Mouse (Mus musculus) midbrain, embryonic 10.5 days (tissue): ENCODE results near the gene Ppp1r3e. TPM values are rescaled to one million over a fixed set of nuclear protein-coding genes. Genes with fewer than 3 reads are reported as not detected.

ENCODE experiments used
- DNase-seq: peaks from one replicate; pipeline ENCODE4 v3.0.0-alpha.2; 2017; ENCODE audit warnings: low spot score
- H3K27ac ChIP-seq: fragments of 300-500 bp; sonication (generic); replicated peaks from 2 replicates; pipeline ENCODE4 v1.5.1; 2016; ENCODE audit warnings: mild to moderate bottlenecking
- H3K27me3 ChIP-seq: fragments of 300-500 bp; sonication (generic); 2 replicates; pipeline ENCODE4 v1.6.1; 2016; ENCODE audit warnings: low read depth, mild to moderate bottlenecking; ENCODE audit not compliant: poor library complexity, severe bottlenecking
- H3K36me3 ChIP-seq: fragments of 300-500 bp; sonication (generic); 2 replicates; pipeline ENCODE4 v1.6.1; 2016; ENCODE audit warnings: mild to moderate bottlenecking, moderate library complexity
- H3K4me1 ChIP-seq: fragments of 300-500 bp; sonication (generic); 2 replicates; pipeline ENCODE4 v1.6.1; 2016
- H3K4me3 ChIP-seq: fragments of 300-500 bp; sonication (generic); 2 replicates; pipeline ENCODE4 v1.5.1; 2016; ENCODE audit warnings: mild to moderate bottlenecking, moderate library complexity
- H3K9me3 ChIP-seq: fragments of 300-500 bp; sonication (generic); replicated peaks from 2 replicates; pipeline ENCODE4 v1.6.1; 2016; ENCODE audit warnings: mild to moderate bottlenecking
- WGBS: fragments of 180-500 bp; shearing (Covaris S2); methylation state at CpG from one replicate; pipeline ENCODE4 v1.1.7; 2016; 5-methylcytosine and 5-hydroxymethylcytosine counted together
- polyA plus RNA-seq: library from polyadenylated mRNA; unstranded; fragments of >200 nt; fragmentation: Nextera tagmentation; extraction: Ambion mirVana; gene quantifications from 2 replicates; pipeline ENCODE4 v1.2.1, GENCODE M21; 2016

The Ppp1r3e gene
- polyA plus RNA-seq, 1 experiment from 2014 or later = 0.31 TPM

DNA sequence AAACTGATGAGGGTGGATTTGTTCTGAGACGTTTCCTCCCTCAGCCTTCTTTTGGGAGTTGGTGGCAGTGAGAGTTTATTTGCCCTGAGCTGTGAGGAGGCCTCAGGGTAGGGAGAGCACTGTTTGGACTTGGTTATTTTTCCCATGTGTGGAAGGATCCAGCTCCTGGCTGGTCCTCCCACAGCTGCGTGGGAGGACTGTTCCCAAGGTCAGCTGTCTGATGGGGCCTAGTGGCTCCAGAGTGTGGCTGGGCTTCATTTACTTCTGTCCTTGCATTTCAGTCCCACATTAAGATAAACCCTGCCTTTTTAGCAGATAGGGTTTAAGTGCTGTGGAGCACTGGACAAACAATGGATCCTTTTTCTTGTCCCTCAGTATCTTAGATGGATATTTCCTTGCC, 20.1 kb upstream of the Ppp1r3e start:
- Histone ChIP-seq H3K9me3 (no peaks in the 10 kb centered on the region), H3K27me3 (no peaks in the 10 kb centered on the region), H3K4me3 (no peak overlapping the region), H3K36me3 (peaks cover 41% of the 10 kb centered on the region), H3K27ac (no peak overlapping the region), H3K4me1 (peaks cover 19% of the 10 kb centered on the region)
- no peak for DNase-seq
- 78% methylated on average over 2 of the region's 2 CpGs for WGBS

- H3K9me3 ChIP-seq = no peaks in the 10 kb centered on the region
- peak; percentile 48 for DNase-seq
- H3K4me1 ChIP-seq = peaks cover 19% of the 10 kb centered on the region
Measured at GRCm38 (mm10) chr14:54894296-54895151, 17.2 kb upstream of the Ppp1r3e start.

DNA sequence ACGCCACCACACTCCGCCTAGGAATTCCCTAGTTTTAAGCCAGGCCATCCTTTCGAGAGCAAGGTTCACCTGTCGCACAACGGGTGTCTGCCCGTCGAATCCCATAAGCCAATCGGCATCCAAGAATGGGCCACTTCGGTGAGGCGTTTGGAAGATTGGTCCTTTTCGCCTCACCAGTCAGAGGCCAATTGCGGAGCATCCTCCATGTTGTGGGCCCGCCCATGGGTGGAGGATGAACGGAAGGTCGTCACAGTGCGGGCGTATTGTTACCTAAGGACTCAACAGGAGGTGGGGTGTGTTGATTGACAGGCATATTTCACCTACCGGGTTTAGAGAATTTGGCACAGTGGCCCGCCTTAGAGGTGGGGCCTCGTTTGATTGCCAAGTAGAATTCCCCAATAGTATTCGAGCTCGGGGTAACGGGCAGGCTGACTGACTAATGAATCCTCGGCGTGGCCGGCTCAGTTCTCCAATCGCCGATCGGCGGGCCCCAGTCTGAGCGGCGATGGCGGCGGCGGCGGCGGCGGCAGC, 16.4 kb upstream of the Ppp1r3e start:
- H3K36me3 ChIP-seq = peaks cover 35% of the 10 kb centered on the region
- peak; percentile 96 for DNase-seq
- H3K4me1 ChIP-seq = peaks cover 19% of the 10 kb centered on the region
- H3K9me3 ChIP-seq = no peaks in the 10 kb centered on the region
- under 1% methylated on average over 38 of the region's 38 CpGs for WGBS
- no peaks in the 10 kb centered on the region for H3K27me3 ChIP-seq
- peak overlapping the region; percentile 98 for H3K4me3 ChIP-seq
- H3K27ac ChIP-seq = peak overlapping the region; percentile 100

More at GRCm38 (mm10) chr14:54894296-54895151, 17.2 kb upstream of the Ppp1r3e start:
- Histone ChIP-seq H3K4me3 (peak overlapping the region; percentile 98), H3K27me3 (no peaks in the 10 kb centered on the region), H3K36me3 (peaks cover 41% of the 10 kb centered on the region), H3K27ac (peak overlapping the region; percentile 100)
- WGBS = under 1% methylated on average over 54 of the region's 54 CpGs

DNA sequence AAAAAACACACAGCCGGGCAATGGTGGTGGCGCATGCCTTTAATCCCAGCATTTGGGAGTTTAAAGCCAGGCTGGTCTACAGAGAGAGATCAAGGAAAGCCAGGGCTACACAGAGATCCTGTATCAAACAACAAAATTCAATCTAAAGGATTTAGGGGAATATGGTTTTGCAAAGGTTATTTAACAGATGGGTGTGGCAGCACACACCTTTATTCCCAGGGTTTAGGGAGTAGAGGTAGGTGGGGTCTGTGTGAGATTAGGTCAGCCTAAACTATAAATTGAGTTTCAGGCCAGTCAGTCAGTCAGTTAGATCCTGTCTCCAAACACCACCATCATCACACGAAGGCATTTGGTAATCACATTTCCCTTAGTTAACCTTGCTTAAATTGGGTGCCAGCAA, 14.8 kb upstream of the Ppp1r3e start, which contains the start of gene Pabpn1:
Gene Pabpn1, plus strand, starts transcription at position 301 of the 400 bp plus-strand sequence.
- no peak for DNase-seq
- Histone ChIP-seq H3K36me3 (peaks cover 22% of the 10 kb centered on the region), H3K4me3 (peak within 1 kb of the TSS; percentile 98), H3K27me3 (no peaks in the 10 kb centered on the region), H3K4me1 (peaks cover 19% of the 10 kb centered on the region), H3K9me3 (no peaks in the 10 kb centered on the region), H3K27ac (peak within 1 kb of the TSS; percentile 100)
- 91% methylated on average over 3 of the region's 3 CpGs for WGBS

DNA sequence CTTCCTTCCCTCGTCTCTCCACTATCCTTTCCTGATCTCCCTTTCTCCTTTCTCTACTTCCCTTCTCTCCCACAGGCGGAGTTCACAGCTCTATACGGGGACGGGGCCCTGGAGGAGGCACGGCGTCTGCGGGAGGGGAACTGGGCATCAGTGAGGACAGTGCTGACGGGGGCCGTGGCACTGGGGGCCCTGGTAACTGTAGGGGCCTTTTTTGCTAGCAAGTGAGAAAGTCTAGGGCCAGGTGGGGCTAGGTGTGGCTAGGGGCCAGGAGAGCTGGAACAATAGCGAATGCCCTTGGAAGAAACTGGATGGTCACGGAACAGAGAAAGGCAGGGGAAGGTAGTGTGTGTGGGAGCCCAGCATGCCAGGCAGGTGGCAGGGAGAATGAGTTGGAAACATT, 8.0 kb upstream of the Ppp1r3e start:
- peaks cover 25% of the 10 kb centered on the region for H3K36me3 ChIP-seq
- H3K27ac ChIP-seq = no peak overlapping the region
- no peak for DNase-seq
- H3K9me3 ChIP-seq = no peaks in the 10 kb centered on the region
- H3K4me1 ChIP-seq = peaks cover 29% of the 10 kb centered on the region
- no peaks in the 10 kb centered on the region for H3K27me3 ChIP-seq
- 92% methylated on average over 11 of the region's 11 CpGs for WGBS
- no peak overlapping the region for H3K4me3 ChIP-seq

GRCm38 (mm10) chr14:54884022-54884712, 6.8 kb upstream of the Ppp1r3e start:
- Histone ChIP-seq H3K27ac (peak overlapping the region; percentile 91), H3K4me3 (peak overlapping the region; percentile 76), H3K36me3 (peaks cover 25% of the 10 kb centered on the region), H3K27me3 (no peaks in the 10 kb centered on the region), H3K4me1 (peaks cover 29% of the 10 kb centered on the region), H3K9me3 (no peaks in the 10 kb centered on the region)
- no peak for DNase-seq
- WGBS = 41% methylated on average over 21 of the region's 21 CpGs

GRCm38 (mm10) chr14:54883154-54884021, 6.0 kb upstream of the Ppp1r3e start, which contains the start of the genes Bcl2l2 and Gm20521:
Gene Bcl2l2, plus strand, starts transcription at chr14:54883377.
Gene Gm20521, plus strand, starts transcription at chr14:54883441.
- peaks cover 25% of the 10 kb centered on the region for H3K36me3 ChIP-seq
- WGBS = 1% methylated on average over 27 of the region's 27 CpGs

DNA sequence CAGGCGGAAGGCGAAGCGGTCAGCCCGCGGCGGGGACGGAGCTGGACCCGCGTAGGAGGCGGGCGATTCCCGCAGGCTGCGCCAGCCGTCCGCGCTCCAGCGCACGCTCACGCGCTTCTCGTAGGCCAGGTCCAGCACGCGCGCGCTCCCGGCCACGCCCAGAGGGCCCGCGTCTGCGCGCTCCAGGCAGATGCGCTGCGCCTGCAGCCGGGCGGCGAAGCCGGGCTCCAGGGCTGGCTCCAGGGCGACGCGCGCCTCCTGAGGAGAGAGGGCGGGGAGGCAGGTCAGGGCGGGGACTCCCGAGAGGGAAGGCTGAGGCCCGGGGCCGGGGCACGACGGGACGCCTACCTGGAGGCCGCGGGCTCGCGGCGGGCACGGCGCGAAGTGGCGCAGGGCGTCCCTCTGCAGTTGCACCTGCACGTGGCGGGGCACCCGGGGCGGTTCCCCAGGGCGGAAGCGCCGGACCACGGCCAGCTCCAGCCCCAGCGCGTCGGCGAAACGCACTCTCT, 757 bp downstream of the Ppp1r3e start:
- no peaks in the 10 kb centered on the region for H3K9me3 ChIP-seq
- peaks cover 26% of the 10 kb centered on the region for H3K4me1 ChIP-seq
- H3K27me3 ChIP-seq = peaks cover 27% of the 10 kb centered on the region
- peak overlapping the region; percentile 90 for H3K27ac ChIP-seq
- WGBS = under 1% methylated on average over 72 of the region's 72 CpGs
- peak; percentile 89 for DNase-seq
- H3K4me3 ChIP-seq = peak overlapping the region; percentile 85
- no peaks in the 10 kb centered on the region for H3K36me3 ChIP-seq

More at GRCm38 (mm10) chr14:54883154-54884021, 6.0 kb upstream of the Ppp1r3e start, which contains the start of the genes Bcl2l2 and Gm20521:
- Histone ChIP-seq H3K27ac (peak within 1 kb of the TSS; percentile 91), H3K4me1 (peaks cover 29% of the 10 kb centered on the region), H3K4me3 (peak within 1 kb of the TSS; percentile 76), H3K9me3 (no peaks in the 10 kb centered on the region), H3K27me3 (peaks cover 7% of the 10 kb centered on the region)
- peak; percentile 89 for DNase-seq

- peaks cover 26% of the 10 kb centered on the region for H3K4me1 ChIP-seq
- 2% methylated on average over 36 of the region's 36 CpGs for WGBS
- no peak for DNase-seq
- peak overlapping the region; percentile 85 for H3K4me3 ChIP-seq
- no peaks in the 10 kb centered on the region for H3K36me3 ChIP-seq
- H3K27ac ChIP-seq = peak overlapping the region; percentile 90
- no peaks in the 10 kb centered on the region for H3K9me3 ChIP-seq
- H3K27me3 ChIP-seq = peaks cover 27% of the 10 kb centered on the region
Measured at GRCm38 (mm10) chr14:54875844-54876538, 1.4 kb downstream of the Ppp1r3e start.

GRCm38 (mm10) chr14:54874165-54874564, 3.2 kb downstream of the Ppp1r3e start:
- Histone ChIP-seq H3K4me1 (peaks cover 26% of the 10 kb centered on the region), H3K27me3 (peaks cover 27% of the 10 kb centered on the region), H3K27ac (no peak overlapping the region), H3K4me3 (no peak overlapping the region), H3K9me3 (no peaks in the 10 kb centered on the region), H3K36me3 (no peaks in the 10 kb centered on the region)
- WGBS = 88% methylated on average over 3 of the region's 3 CpGs
- DNase-seq = no peak

GRCm38 (mm10) chr14:54870861-54871260, 6.5 kb downstream of the Ppp1r3e start, which contains the start of gene Homez:
Gene Homez, minus strand, starts transcription at chr14:54870961.
- Histone ChIP-seq H3K9me3 (no peaks in the 10 kb centered on the region), H3K4me1 (peaks cover 6% of the 10 kb centered on the region), H3K27ac (no peak within 1 kb of the TSS), H3K36me3 (no peaks in the 10 kb centered on the region), H3K27me3 (peaks cover 8% of the 10 kb centered on the region; the same call in 1 of the 2 replicates), H3K4me3 (no peak within 1 kb of the TSS)
- WGBS = 89% methylated on average over 5 of the region's 5 CpGs
- DNase-seq = no peak
